Mouse (Mus musculus): Measurements from ENCODE around the gene Agbl3.

Gene Agbl3

DNA sequence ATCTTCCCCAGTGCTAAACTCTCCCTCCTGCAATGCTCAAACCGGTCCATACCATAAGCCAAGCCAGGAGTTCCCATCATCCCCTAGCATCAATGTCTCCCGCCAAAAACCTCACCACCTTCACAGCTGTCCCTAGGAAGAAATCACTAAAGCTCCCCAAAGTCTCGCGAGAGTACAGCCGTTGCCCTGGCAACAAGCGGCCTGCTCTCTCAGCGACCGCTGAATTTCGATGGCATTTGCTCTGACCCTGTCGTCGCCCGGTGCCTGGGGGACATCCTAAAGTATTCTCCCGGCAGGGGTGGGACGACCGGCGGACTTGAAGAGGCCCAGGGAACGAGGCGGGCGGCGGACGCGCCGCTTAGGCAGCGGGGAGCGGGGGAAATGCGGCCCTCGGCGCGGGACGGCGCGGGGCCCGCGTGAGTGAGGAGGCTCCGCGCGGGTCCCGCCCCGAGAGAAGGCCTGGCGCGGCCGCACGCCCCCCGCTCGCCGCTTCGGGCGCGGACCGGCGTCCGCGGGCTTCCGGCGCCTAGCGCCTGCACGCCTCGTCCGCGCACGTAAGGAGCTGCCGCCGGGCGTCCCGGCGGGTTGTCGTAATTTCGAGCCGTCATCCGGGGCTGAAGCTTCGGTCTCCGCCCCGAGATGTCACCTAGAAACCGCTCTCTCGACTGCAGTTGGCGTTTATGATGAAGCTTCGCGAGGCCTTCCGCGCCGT lies at the start of gene Agbl3:
Agbl3 (plus strand) TSS at position 202 of the 712 bp plus-strand sequence.
- peak; percentile 93 for ATAC-seq (ENCODE audit: low TSS enrichment)

- ATAC-seq (ENCODE audit: low TSS enrichment) = no peak
Observed at GRCm38 (mm10) chr6:34731007-34731406, 49.2 kb upstream of the Agbl3 start.

- no peak for ATAC-seq (ENCODE audit: low TSS enrichment)
Observed at GRCm38 (mm10) chr6:34731529-34731928, 48.7 kb upstream of the Agbl3 start.

- ATAC-seq (ENCODE audit: low TSS enrichment) = no peak
Observed at GRCm38 (mm10) chr6:34734940-34735695, 45.1 kb upstream of the Agbl3 start.

DNA sequence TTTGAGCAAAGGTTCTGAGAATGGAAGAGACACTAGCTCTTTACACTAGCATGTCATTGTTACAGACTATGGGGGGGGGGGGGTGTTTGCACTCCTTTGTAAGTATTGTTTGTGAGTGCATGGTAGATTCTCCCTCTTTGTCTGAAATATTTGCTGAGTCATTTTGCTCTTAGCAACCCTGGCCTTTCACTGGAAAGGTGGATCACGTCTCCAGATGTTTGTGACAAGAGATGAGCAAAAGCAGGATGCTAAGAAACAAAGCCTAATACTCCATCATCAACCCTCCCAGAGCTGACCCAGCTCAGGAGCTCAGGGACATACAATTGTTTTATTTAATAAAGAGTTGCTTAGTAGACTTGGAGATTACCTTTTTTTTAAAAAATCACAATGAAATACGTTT lies 43.3 kb upstream of the Agbl3 start:
- ATAC-seq (ENCODE audit: low TSS enrichment) = no peak

DNA sequence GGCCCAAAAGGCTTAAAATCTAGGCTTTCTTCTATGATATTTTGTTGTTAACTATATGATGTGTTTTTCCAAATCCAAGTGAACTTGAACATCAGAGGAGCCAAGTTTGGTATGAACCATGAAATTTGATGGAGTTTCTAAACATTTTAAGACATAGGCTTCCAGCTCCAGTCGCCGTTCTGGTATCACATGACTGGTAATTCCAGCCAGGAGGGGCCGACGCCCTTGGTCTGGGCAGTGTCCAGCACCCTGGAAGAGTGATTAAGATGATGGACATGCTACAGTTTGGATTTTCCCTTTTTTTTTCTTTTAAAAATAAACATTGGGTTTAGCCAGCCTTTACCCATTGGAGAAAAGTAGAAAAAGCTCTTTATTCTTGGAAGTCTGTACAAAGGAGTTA lies 36.3 kb upstream of the Agbl3 start:
- no peak for ATAC-seq (ENCODE audit: low TSS enrichment)

- no peak for ATAC-seq (ENCODE audit: low TSS enrichment)
Observed at GRCm38 (mm10) chr6:34747846-34748245, 32.4 kb upstream of the Agbl3 start.

DNA sequence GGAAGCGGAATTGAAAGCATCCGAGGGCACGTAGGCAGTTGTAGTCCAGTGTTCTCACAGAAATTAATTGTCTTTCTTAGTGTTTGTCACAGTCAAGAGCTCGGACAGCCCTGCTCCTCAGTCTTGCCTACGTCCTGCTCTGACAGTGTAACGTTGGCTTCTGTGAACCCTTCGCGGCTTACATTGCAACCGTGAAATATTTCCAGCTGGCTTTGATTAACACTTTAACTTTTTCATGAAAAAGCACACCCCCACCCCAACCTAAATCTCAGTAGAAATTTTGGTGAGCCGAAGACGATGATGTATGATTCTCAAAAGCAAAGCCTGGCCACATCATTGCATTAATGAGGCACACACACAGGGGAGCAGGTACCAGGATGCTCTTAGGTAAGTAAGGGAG lies 31.7 kb upstream of the Agbl3 start:
- ATAC-seq (ENCODE audit: low TSS enrichment) = no peak

DNA sequence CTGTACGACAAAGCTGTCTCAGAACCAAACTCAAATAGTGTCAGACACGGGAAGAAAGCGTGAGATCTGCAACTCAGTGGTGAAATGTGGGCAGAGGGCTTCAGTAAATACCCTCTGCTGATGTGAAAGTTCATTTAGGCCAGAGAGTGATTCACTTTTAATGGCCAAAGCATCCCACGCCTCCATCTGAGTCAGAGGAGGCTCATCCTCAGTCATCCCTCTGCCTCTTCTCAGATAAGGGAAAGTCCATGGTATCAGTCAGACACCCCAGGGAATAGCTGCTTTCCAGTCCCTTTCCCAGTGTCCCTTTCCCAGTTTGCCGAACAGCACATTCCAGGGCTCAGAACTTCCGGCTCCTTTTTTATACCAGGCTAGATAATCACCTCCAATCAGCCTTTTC lies 30.7 kb upstream of the Agbl3 start:
- no peak for ATAC-seq (ENCODE audit: low TSS enrichment)

DNA sequence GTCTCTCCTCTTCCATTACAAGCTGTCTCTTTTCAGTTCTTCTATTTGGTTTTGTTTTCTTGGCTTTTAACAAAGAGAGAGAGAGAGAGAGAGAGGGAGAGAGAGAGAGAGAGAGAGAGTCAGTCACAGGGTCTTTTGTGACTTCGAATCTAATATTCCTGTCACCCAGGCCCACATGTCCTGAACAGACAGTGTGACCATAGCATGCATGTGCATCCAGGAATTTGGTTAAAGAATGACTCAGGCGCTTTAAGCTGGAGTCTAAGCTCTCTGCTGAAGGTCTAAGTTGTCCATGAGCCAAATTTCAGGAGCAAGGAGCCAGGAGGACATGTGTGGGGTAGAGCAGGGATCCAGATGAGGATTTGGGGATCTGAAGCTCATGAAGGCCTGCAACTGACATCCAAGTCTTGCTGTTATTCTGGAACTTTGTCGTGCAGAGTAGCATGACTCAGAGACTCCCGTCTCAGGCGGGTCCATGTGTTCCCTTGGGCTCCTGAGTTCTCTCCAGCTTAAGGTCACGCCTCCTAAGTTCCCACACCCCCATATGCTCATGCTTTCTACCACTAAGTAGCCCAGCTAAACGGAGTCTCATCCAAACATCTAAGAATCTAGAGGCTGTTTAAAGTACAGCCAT lies 29.6 kb upstream of the Agbl3 start:
- ATAC-seq (ENCODE audit: low TSS enrichment) = peak; percentile 49

GRCm38 (mm10) chr6:34751625-34752024 lies 28.6 kb upstream of the Agbl3 start:
- ATAC-seq (ENCODE audit: low TSS enrichment) = no peak

- peak; percentile 96 for ATAC-seq (ENCODE audit: low TSS enrichment)
Observed at GRCm38 (mm10) chr6:34754448-34754847, 25.8 kb upstream of the Agbl3 start.

GRCm38 (mm10) chr6:34758340-34758739 lies 21.9 kb upstream of the Agbl3 start:
- ATAC-seq (ENCODE audit: low TSS enrichment) = no peak

DNA sequence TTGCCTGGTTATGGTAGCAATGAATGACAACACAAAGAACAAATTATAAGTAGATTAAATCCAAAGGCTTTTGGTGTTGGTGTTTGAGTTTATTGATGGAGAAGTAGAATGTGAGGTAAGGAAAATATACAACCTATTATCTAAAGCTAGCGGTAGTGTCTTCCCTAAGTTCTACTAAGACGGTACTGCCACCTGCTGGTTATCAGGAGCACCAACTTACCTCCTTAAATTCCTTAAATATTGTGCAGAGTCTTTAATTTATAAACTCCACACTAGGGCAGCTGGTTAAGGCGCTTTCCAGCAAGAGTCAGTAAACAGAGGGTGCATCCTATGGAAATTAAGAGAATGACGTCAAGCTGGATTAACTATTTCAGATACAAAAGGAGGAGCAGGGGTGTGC lies 20.2 kb upstream of the Agbl3 start:
- peak; percentile 70; the same call in 1 of the 2 replicates for ATAC-seq (ENCODE audit: low TSS enrichment)

- no peak for ATAC-seq (ENCODE audit: low TSS enrichment)
Observed at GRCm38 (mm10) chr6:34765721-34766120, 14.5 kb upstream of the Agbl3 start.

DNA sequence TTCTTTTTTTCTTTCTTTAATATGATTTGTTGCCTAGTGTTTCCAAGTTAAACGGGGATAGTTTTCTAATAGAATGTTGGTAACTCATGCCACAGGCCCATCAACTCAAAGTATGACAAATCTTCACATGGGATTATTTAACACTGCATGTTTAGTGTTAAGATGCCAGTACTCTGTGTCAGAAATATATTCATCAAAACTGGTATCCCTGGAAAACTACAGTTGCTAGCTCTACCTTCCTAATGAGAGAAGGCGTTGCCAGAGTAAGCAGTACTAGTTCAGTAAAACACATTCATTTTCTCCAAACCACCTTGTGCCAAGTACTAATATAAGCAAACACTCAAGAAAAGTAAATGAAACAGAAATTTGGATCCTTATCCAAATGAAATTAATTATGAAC lies 10.2 kb upstream of the Agbl3 start:
- ATAC-seq (ENCODE audit: low TSS enrichment) = no peak

DNA sequence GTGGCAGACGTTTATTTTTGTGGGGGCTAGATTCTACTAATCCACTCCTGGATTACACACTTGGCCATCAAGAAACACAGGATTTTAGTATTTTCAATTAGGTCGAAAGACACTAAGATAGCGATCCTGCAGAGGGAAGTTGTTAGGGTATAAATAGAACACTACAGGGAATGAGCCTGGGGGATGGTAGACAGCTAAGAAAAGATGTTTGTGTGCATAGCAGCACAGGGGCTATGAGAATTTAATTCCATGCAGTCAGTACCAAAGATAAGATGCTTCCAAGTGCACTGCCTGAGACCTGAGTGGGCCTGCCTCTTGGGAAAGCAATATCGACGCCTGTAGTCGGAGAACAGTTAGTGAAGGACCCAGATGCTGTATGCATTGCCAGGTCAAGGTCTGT lies 9.7 kb upstream of the Agbl3 start:
- no peak for ATAC-seq (ENCODE audit: low TSS enrichment)

- no peak for ATAC-seq (ENCODE audit: low TSS enrichment)
Observed at GRCm38 (mm10) chr6:34776396-34776795, 3.8 kb upstream of the Agbl3 start.

DNA sequence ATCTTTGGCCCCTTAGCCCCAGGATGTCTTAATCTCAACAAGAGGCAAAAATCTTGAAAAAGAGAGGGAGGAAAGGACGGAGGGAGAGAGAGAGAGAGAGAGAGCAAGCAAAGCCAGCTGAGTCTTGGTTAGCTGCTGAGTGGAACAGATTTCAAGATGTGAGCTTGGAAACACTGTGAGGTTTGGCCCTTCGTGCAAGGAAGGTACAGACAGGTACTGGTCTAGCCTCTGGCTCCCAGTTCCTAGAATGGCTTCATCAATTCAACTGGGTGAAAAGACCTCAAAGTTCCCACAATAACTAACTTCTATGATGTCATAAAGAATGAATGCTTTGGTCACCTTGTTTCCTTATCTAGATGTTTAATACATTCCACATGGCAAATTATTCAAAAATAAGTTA lies 3.1 kb upstream of the Agbl3 start:
- no peak for ATAC-seq (ENCODE audit: low TSS enrichment)

DNA sequence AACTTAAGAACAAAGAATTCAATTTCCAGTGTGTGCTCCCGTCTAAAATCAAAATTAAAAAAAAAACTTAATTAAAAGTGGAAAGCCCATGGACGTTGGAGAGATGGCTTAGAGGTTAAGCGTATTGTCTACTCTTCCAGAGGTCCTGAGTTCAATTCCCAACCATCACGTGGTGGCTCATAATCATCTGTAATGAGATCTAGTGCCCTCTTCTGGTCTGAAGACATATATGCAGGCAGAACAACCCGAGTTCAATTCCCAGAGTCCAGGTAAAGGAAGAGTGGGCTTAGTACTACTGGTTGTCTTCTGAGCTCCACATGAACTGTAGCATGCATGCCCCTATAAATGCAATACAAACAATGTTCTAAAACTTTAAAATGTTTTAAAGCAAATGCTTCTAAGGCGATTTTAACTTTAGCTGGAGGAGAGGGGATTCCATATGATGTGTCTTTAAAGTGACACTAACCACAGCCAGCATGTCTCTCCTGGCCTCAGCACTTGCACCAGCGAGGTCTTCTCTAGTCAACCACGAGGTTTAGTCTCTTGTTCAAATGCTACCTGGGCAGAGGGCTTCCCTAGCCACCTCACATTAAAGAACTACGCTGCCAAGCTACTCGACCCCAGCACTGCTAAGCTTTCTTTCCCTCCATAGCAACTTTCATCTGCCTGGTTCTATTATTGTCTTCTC lies 2.1 kb upstream of the Agbl3 start:
- ATAC-seq (ENCODE audit: low TSS enrichment) = no peak

DNA sequence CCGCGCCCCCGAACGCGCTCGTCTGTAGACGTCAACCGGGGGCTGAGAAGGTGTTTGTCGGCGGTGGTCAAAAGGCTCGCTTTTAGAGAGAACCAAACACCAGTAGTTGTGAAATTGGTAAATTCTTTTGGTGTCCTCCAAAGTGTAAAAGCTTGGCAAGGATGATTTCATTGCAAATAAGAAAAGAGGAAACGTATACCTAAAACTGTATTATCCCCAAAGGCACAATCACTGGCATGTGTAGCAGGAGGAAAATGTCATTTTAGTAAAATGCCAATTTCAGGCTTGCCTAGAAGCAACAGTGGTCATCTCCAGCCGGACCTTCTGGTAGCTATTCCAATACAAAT lies 684 bp downstream of the Agbl3 start:
- ATAC-seq (ENCODE audit: low TSS enrichment) = no peak

DNA sequence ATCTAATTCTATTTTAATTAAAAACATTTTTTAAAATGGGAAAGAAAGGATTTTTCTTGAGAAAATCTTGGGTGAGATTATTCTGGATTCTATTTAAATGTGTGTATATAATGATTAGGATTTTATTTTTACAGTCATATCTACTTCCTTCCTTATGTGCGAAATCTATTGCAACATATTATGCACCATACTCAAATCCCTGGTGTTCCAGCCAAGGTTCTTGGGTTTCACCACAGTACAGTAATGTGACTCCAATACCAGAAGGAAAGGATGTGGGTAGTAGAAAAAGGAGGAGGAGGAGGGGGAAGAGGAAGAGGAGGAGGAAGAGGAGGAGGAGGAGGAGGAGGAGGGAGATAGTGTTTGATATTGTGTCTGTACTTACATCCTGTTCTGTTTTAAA lies 2.3 kb downstream of the Agbl3 start:
- no peak for ATAC-seq (ENCODE audit: low TSS enrichment)

GRCm38 (mm10) chr6:34796881-34797280 lies 16.6 kb downstream of the Agbl3 start:
- no peak for ATAC-seq (ENCODE audit: low TSS enrichment)

Measured in frontal cortex, adult (tissue).